Comparison of ENCODE assay signal across 21 mouse cellular contexts in genomic region chr7:102084041-102084696, GRCm38 (mm10). TPM values are rescaled to one million over a fixed set of nuclear protein-coding genes. Genes with fewer than 3 reads are reported as not detected.
A peak's percentile ranks its signal among the peaks of the same experiment; 100 is the strongest.
DNase-seq lines count a peak whose midpoint lies in the region; TF ChIP-seq lines count a peak whose summit lies in the region.
"Had no signal": no experiment of that assay in that cellular context is flagged by ENCODE, and none has a peak within 500 bp of the region (broad histone marks: within the 10 kb centered on the region; RNA-seq: fewer than 3 reads in every experiment).

No protein-coding gene starts in this region.

- DNase-seq in heart, adult 11 months, result peak; percentile 85
- no peak for DNase-seq in heart, adult 9 months (ENCODE audit: low spot score in 2 of 2)
- DNase-seq in ES-E14 (ENCODE audit: low read depth, low spot score), result no peak
- no peak for DNase-seq in embryo, embryonic 10 days (ENCODE audit: low spot score)
- DNase-seq: adrenal gland, adult 2 months; adrenal gland, postnatal 10 days; adrenal gland, postnatal 25 days; cerebellum, adult 11 months; cerebellum, adult 18-20 months; cerebellum, adult 8-10 months; cerebellum, adult 9-11 months; cerebellum, postnatal 14 days; cerebellum, postnatal 36 days; forebrain, postnatal 0 days had no signal

- H3K9ac ChIP-seq in ES-E14 (ENCODE audit: insufficient read depth, low read depth, low read length, poor library complexity, severe bottlenecking), result 0 out of 2 replicates have a peak overlapping the region, but pooled peaks have one; percentile 6
- H3K9ac ChIP-seq: embryonic facial prominence, embryonic 12.5 days; forebrain, embryonic 12.5 days; forebrain, embryonic 15.5 days; forebrain, postnatal 0 days had no signal

- peaks cover 35% of the 10 kb centered on the region for H3K27me3 ChIP-seq in E14TG2a.4 (ENCODE audit: insufficient read depth, low read length)
- H3K27me3 ChIP-seq: embryonic facial prominence, embryonic 12.5 days; forebrain, embryonic 12.5 days; forebrain, embryonic 15.5 days had no signal

- H3K27ac ChIP-seq in ES-E14 (ENCODE audit: insufficient read depth, low read depth, low read length, poor library complexity, severe bottlenecking), result no peak overlapping the region
- H3K27ac ChIP-seq: embryonic facial prominence, embryonic 10.5 days; embryonic facial prominence, embryonic 12.5 days; forebrain, embryonic 12.5 days; forebrain, embryonic 15.5 days had no signal

- H3K4me1 ChIP-seq in E14TG2a.4 (replicated peaks; ENCODE audit: low read depth, low read length) (peaks cover 23% of the 10 kb centered on the region), ES-E14 (ENCODE audit: control insufficient read depth in 2 of 2, insufficient read depth in 2 of 2, low read length in 2 of 2, poor library complexity in 1 of 2) (no peaks in the 10 kb centered on the region; a peak in 1 of 4 replicates)
- H3K4me1 ChIP-seq: embryonic facial prominence, embryonic 10.5 days; embryonic facial prominence, embryonic 12.5 days; forebrain, embryonic 12.5 days; forebrain, embryonic 15.5 days had no signal

- H3K9me3 ChIP-seq in E14TG2a.4 (ENCODE audit: low read length), result no peaks in the 10 kb centered on the region
- H3K9me3 ChIP-seq in ES-E14 (ENCODE audit: control insufficient read depth, insufficient read depth, low read depth, low read length), result no peaks in the 10 kb centered on the region
- H3K9me3 ChIP-seq: embryonic facial prominence, embryonic 10.5 days; embryonic facial prominence, embryonic 12.5 days; forebrain, embryonic 12.5 days; forebrain, embryonic 15.5 days had no signal

- H3K4me3 ChIP-seq in E14TG2a.4 (replicated peaks; ENCODE audit: low read length) (peak overlapping the region; percentile 59), ES-E14 (ENCODE audit: insufficient read depth in 1 of 2, low read depth in 1 of 2, low read length in 2 of 2, poor library complexity in 1 of 2, severe bottlenecking in 1 of 2) (peak overlapping the region; percentile 11 to 13; a peak in 2 of 4 replicates)
- H3K4me3 ChIP-seq: embryonic facial prominence, embryonic 10.5 days; embryonic facial prominence, embryonic 12.5 days; forebrain, embryonic 12.5 days; forebrain, embryonic 15.5 days had no signal

- H3K36me3 ChIP-seq in E14TG2a.4 (ENCODE audit: insufficient read depth, low read length) (peaks cover 45% of the 10 kb centered on the region), ES-E14 (ENCODE audit: control insufficient read depth, insufficient read depth, low read length, poor library complexity, severe bottlenecking) (peaks cover 18% of the 10 kb centered on the region)

- in situ Hi-C loops in ES-E14 (cut with MboI; ENCODE audit: low sequenced_read_pairs in 2 of 2, unreplicated experiment in 2 of 2), result no loop called here

- no peak for TF ChIP-seq CTCF in E14TG2a.4 (conservative IDR thresholded peaks at IDR 0.05; ENCODE audit: low read length)

TF ChIP-seq in ES-E14, 5 proteins besides CTCF, POLR2A, EP300 and RAD21:
- TF ChIP-seq HCFC1 (IDR thresholded peaks at IDR 0.05; ENCODE audit: borderline replicate concordance, insufficient read depth, low read length) (no peak), ZC3H11A (IDR thresholded peaks at IDR 0.05; ENCODE audit: borderline replicate concordance, low read depth, low read length) (no peak), ZNF384 (IDR thresholded peaks at IDR 0.05; ENCODE audit: low read depth, low read length) (no peak), MAFK (IDR thresholded peaks at IDR 0.05; ENCODE audit: insufficient read depth, low read depth, low read length) (no peak), CHD2 (IDR thresholded peaks at IDR 0.05; ENCODE audit: low read depth, low read length) (no peak)

RNA-seq across cellular contexts. Expression of gene Trpc2, which starts 1.3 kb away (rescaled TPM):
- 0.36 and 1.3 TPM in 2 replicates for total RNA-seq in ES-E14 (2012; rRNA removed)
- total RNA-seq: adrenal gland, postnatal 25 days; MEL had no signal

RNA-seq across cellular contexts. Expression of gene Art1, which starts 17.4 kb away (rescaled TPM):
- 0.45 and 0.90 TPM in 2 replicates for total RNA-seq in ES-E14 (2012; rRNA removed)
- total RNA-seq: adrenal gland, adult 2 months; adrenal gland, postnatal 25 days; common myeloid progenitor, adult 5-6 weeks; forebrain, postnatal 0 days; MEL had no signal

RNA-seq across cellular contexts. Expression of gene Xntrpc, which starts 18.7 kb away (rescaled TPM):
- 0.76 and 1.1 TPM in 2 replicates for total RNA-seq in ES-E14 (2012; rRNA removed)

RNA-seq across cellular contexts. Expression of gene Xndc1, which starts 18.9 kb away (rescaled TPM):
- total RNA-seq in ES-E14 (2012; rRNA removed), result 32.2 and 43.6 TPM in 2 replicates

RNA-seq across cellular contexts. Expression of gene Rnf121, which starts 18.9 kb away (rescaled TPM):
- total RNA-seq in ES-E14 (2012; rRNA removed), result 45.7 and 60.8 TPM in 2 replicates
